ENCODE assay signal across 12 mouse cellular contexts in genomic region chr10:80095547-80095946, GRCm38 (mm10). TPM values are rescaled to one million over a fixed set of nuclear protein-coding genes. Genes with fewer than 3 reads are reported as not detected.
A peak's percentile ranks its signal among the peaks of the same experiment; 100 is the strongest.
DNase-seq lines count a peak whose midpoint lies in the region; ATAC-seq lines count a peak whose summit lies in the region.
"Had no signal": no experiment of that assay in that cellular context is flagged by ENCODE, and none has a peak within 500 bp of the region (broad histone marks: within the 10 kb centered on the region; RNA-seq: fewer than 3 reads in every experiment).

No protein-coding gene starts in this region.

- H3K4me1 ChIP-seq in kidney, embryonic 15.5 days = peaks cover 68% of the 10 kb centered on the region
- H3K4me1 ChIP-seq in midbrain, embryonic 12.5 days = peaks cover 10% of the 10 kb centered on the region
- peaks cover 13% of the 10 kb centered on the region for H3K4me1 ChIP-seq in midbrain, embryonic 13.5 days (replicated peaks)
- H3K4me1 ChIP-seq in intestine, embryonic 16.5 days (ENCODE audit: control insufficient read depth, insufficient read depth, low read length) = peaks cover 39% of the 10 kb centered on the region

- 81% methylated on average over 5 of the region's 5 CpGs for WGBS in kidney, embryonic 15.5 days
- WGBS in midbrain, embryonic 12.5 days = 85% methylated on average over 5 of the region's 5 CpGs
- WGBS in midbrain, embryonic 13.5 days = 87% methylated on average over 5 of the region's 5 CpGs
- WGBS in intestine, embryonic 16.5 days = 88% methylated on average over 5 of the region's 5 CpGs

- ATAC-seq in kidney, embryonic 15.5 days (replicated peaks; ENCODE audit: low FRiP score) = no peak
- ATAC-seq in midbrain, embryonic 12.5 days (ENCODE audit: low FRiP score, low read depth) = no peak
- ATAC-seq in midbrain, embryonic 13.5 days = no peak
- ATAC-seq in intestine, embryonic 16.5 days = no peak
- ATAC-seq: forebrain, embryonic 16.5 days; hindbrain, embryonic 16.5 days had no signal

- H3K27me3 ChIP-seq in kidney, embryonic 15.5 days = no peaks in the 10 kb centered on the region
- H3K27me3 ChIP-seq in midbrain, embryonic 12.5 days = no peaks in the 10 kb centered on the region
- H3K27me3 ChIP-seq in midbrain, embryonic 13.5 days = no peaks in the 10 kb centered on the region
- no peaks in the 10 kb centered on the region for H3K27me3 ChIP-seq in intestine, embryonic 16.5 days (replicated peaks; ENCODE audit: control insufficient read depth, insufficient read depth, low read length)
- H3K27me3 ChIP-seq: megakaryocyte, embryonic 14.5 days had no signal

- no peaks in the 10 kb centered on the region for H3K36me3 ChIP-seq in kidney, embryonic 15.5 days
- H3K36me3 ChIP-seq in midbrain, embryonic 12.5 days = no peaks in the 10 kb centered on the region
- H3K36me3 ChIP-seq in midbrain, embryonic 13.5 days = no peaks in the 10 kb centered on the region
- no peaks in the 10 kb centered on the region for H3K36me3 ChIP-seq in intestine, embryonic 16.5 days (ENCODE audit: control insufficient read depth, insufficient read depth, low read length)

- H3K9me3 ChIP-seq in kidney, embryonic 15.5 days (replicated peaks) = no peaks in the 10 kb centered on the region
- H3K9me3 ChIP-seq in midbrain, embryonic 12.5 days = no peaks in the 10 kb centered on the region
- H3K9me3 ChIP-seq in midbrain, embryonic 13.5 days = no peaks in the 10 kb centered on the region
- H3K9me3 ChIP-seq in intestine, embryonic 16.5 days (ENCODE audit: control insufficient read depth, low read length) = no peaks in the 10 kb centered on the region
- H3K9me3 ChIP-seq: megakaryocyte, embryonic 14.5 days had no signal

- no peak overlapping the region for H3K9ac ChIP-seq in kidney, embryonic 15.5 days
- H3K9ac ChIP-seq in midbrain, embryonic 12.5 days (replicated peaks) = 0 out of 2 replicates have a peak overlapping the region, but pooled peaks have one; percentile 24
- no peak overlapping the region for H3K9ac ChIP-seq in midbrain, embryonic 13.5 days (replicated peaks)
- H3K9ac ChIP-seq in intestine, embryonic 16.5 days (ENCODE audit: low read depth, low read length) = no peak overlapping the region

- no peak overlapping the region for H3K4me3 ChIP-seq in kidney, embryonic 15.5 days (replicated peaks)
- H3K4me3 ChIP-seq in midbrain, embryonic 12.5 days = no peak overlapping the region
- H3K4me3 ChIP-seq in midbrain, embryonic 13.5 days (replicated peaks) = no peak overlapping the region
- H3K4me3 ChIP-seq in intestine, embryonic 16.5 days (ENCODE audit: low read length) = no peak overlapping the region

- peak overlapping the region; percentile 3; the same call in 1 of the 2 replicates for H3K27ac ChIP-seq in kidney, embryonic 15.5 days
- no peak overlapping the region for H3K27ac ChIP-seq in midbrain, embryonic 12.5 days (replicated peaks)
- H3K27ac ChIP-seq in midbrain, embryonic 13.5 days = no peak overlapping the region
- no peak overlapping the region for H3K27ac ChIP-seq in intestine, embryonic 16.5 days (ENCODE audit: low read length)

- no peak overlapping the region for H3K4me2 ChIP-seq in kidney, embryonic 15.5 days
- no peak overlapping the region for H3K4me2 ChIP-seq in midbrain, embryonic 12.5 days (replicated peaks)
- no peak overlapping the region for H3K4me2 ChIP-seq in midbrain, embryonic 13.5 days (replicated peaks)
- H3K4me2 ChIP-seq in intestine, embryonic 16.5 days (ENCODE audit: low read depth, low read length) = no peak overlapping the region

- peak; percentile 61 to 73 for DNase-seq in adrenal gland, adult (ENCODE audit: inconsistent age in 2 of 2, low spot score in 1 of 2)
- DNase-seq in adrenal gland, adult 8-10 months = no peak
- DNase-seq in kidney, adult 9 months = no peak
- peak; percentile 70 for DNase-seq in lung, postnatal 36 days
- DNase-seq: cerebellum, postnatal 25 days had no signal

RNA-seq across cellular contexts. Expression of gene Sbno2, which starts 9.8 kb away (rescaled TPM):
- total RNA-seq in adrenal gland, adult 8-10 months (2022) = 10 to 100 TPM; 27.4 to 54.8 (median 45.1) TPM
- 14.4 and 16.2 TPM in 2 replicates for polyA plus RNA-seq in kidney, embryonic 15.5 days (2015; fragmentation: Nextera tagmentation; extraction: Ambion mirVana)
- polyA plus RNA-seq in midbrain, embryonic 12.5 days (2016; fragmentation: Nextera tagmentation; extraction: Ambion mirVana) = 14.7 and 15.7 TPM in 2 replicates
- 13.4 and 15.3 TPM in 2 replicates for polyA plus RNA-seq in midbrain, embryonic 13.5 days (2015; fragmentation: Nextera tagmentation; extraction: Ambion mirVana)
- 13.4 and 14.3 TPM in 2 replicates for polyA plus RNA-seq in intestine, embryonic 16.5 days (2015; fragmentation: Nextera tagmentation; extraction: Ambion mirVana)

RNA-seq across cellular contexts. Expression of gene Stk11, which starts 20.1 kb away (rescaled TPM):
- 100 to 1,000 TPM; 127 to 146 (median 143) TPM for total RNA-seq in adrenal gland, adult 8-10 months (2022)
- polyA plus RNA-seq in kidney, embryonic 15.5 days (2015; fragmentation: Nextera tagmentation; extraction: Ambion mirVana) = 15.0 and 22.4 TPM in 2 replicates
- polyA plus RNA-seq in midbrain, embryonic 12.5 days (2016; fragmentation: Nextera tagmentation; extraction: Ambion mirVana) = 16.7 and 20.3 TPM in 2 replicates
- polyA plus RNA-seq in midbrain, embryonic 13.5 days (2015; fragmentation: Nextera tagmentation; extraction: Ambion mirVana) = 17.7 and 20.7 TPM in 2 replicates
- polyA plus RNA-seq in intestine, embryonic 16.5 days (2015; fragmentation: Nextera tagmentation; extraction: Ambion mirVana) = 13.8 and 15.7 TPM in 2 replicates

RNA-seq across cellular contexts. Expression of gene Atp5d, which starts 42.9 kb away (rescaled TPM):
- total RNA-seq in adrenal gland, adult 8-10 months (2022) = 100 to 1,000 TPM; 380 to 452 (median 425) TPM
- polyA plus RNA-seq in kidney, embryonic 15.5 days (2015; fragmentation: Nextera tagmentation; extraction: Ambion mirVana) = 594 and 612 TPM in 2 replicates
- polyA plus RNA-seq in midbrain, embryonic 12.5 days (2016; fragmentation: Nextera tagmentation; extraction: Ambion mirVana) = 379 and 384 TPM in 2 replicates
- 391 and 394 TPM in 2 replicates for polyA plus RNA-seq in midbrain, embryonic 13.5 days (2015; fragmentation: Nextera tagmentation; extraction: Ambion mirVana)
- polyA plus RNA-seq in intestine, embryonic 16.5 days (2015; fragmentation: Nextera tagmentation; extraction: Ambion mirVana) = 846 and 854 TPM in 2 replicates

RNA-seq across cellular contexts. Expression of gene Cbarp, which starts 45.1 kb away (rescaled TPM):
- total RNA-seq in adrenal gland, adult 8-10 months (2022) = 10 to 100 TPM; 58.4 to 92.4 (median 81.9) TPM
- polyA plus RNA-seq in kidney, embryonic 15.5 days (2015; fragmentation: Nextera tagmentation; extraction: Ambion mirVana) = 5.7 and 6.1 TPM in 2 replicates
- 19.3 and 20.0 TPM in 2 replicates for polyA plus RNA-seq in midbrain, embryonic 12.5 days (2016; fragmentation: Nextera tagmentation; extraction: Ambion mirVana)
- polyA plus RNA-seq in midbrain, embryonic 13.5 days (2015; fragmentation: Nextera tagmentation; extraction: Ambion mirVana) = 40.6 and 45.3 TPM in 2 replicates
- polyA plus RNA-seq in intestine, embryonic 16.5 days (2015; fragmentation: Nextera tagmentation; extraction: Ambion mirVana) = 5.1 TPM in 2 replicates

RNA-seq across cellular contexts. Expression of gene Gpx4, which starts 48.6 kb away (rescaled TPM):
- 100 to 1,000 TPM; 697 to 776 (median 769) TPM for total RNA-seq in adrenal gland, adult 8-10 months (2022)
- polyA plus RNA-seq in kidney, embryonic 15.5 days (2015; fragmentation: Nextera tagmentation; extraction: Ambion mirVana) = 581 and 603 TPM in 2 replicates
- polyA plus RNA-seq in midbrain, embryonic 12.5 days (2016; fragmentation: Nextera tagmentation; extraction: Ambion mirVana) = 483 and 524 TPM in 2 replicates
- polyA plus RNA-seq in midbrain, embryonic 13.5 days (2015; fragmentation: Nextera tagmentation; extraction: Ambion mirVana) = 498 and 532 TPM in 2 replicates
- 942 and 972 TPM in 2 replicates for polyA plus RNA-seq in intestine, embryonic 16.5 days (2015; fragmentation: Nextera tagmentation; extraction: Ambion mirVana)

Comparison
In these comparisons a context has a peak if more than half of its experiments do, and no peak if none do; other contexts are left out.
1. DNase-seq: peak in adrenal gland, adult (2 of 2) and lung, postnatal 36 days (single experiment); none in adrenal gland, adult 8-10 months (single experiment) and kidney, adult 9 months (single experiment).